Mouse (Mus musculus) liver, embryonic 14.5 days (tissue): ENCODE results near the gene Pkd1. TPM values are rescaled to one million over a fixed set of nuclear protein-coding genes. Genes with fewer than 3 reads are reported as not detected.

ENCODE experiments used
- ATAC-seq: fragments of 200-750 bp; cut with Nextera tagmentation; 2 replicates; pipeline ENCODE4 v1.8.0; 2017; ENCODE audit warnings: moderate number of reproducible peaks, mild to moderate bottlenecking, moderate library complexity; ENCODE audit not compliant: insufficient read depth
- DNase-seq, 3 experiments: peaks; one replicate each; pipeline ENCODE4 v3.0.0-alpha.2; 2012 to 2013; ENCODE audit warnings: low read depth in 3 of 3, low spot score in 3 of 3
- H3K27ac ChIP-seq: fragments of 300-500 bp; sonication (generic); 2 replicates; pipeline ENCODE4 v1.5.1; 2014; ENCODE audit warnings: moderate library complexity, mild to moderate bottlenecking, control low read depth, inconsistent platforms
- H3K27me3 ChIP-seq: fragments of 300-500 bp; sonication (generic); 2 replicates; pipeline ENCODE4 v1.6.1; 2014; ENCODE audit warnings: mild to moderate bottlenecking, low read length, moderate library complexity; ENCODE audit not compliant: control insufficient read depth, insufficient read depth
- H3K36me3 ChIP-seq: fragments of 300-500 bp; sonication (generic); replicated peaks from 2 replicates; pipeline ENCODE4 v1.6.1; 2014; ENCODE audit warnings: low read depth; ENCODE audit not compliant: control insufficient read depth, insufficient read depth
- H3K4me1 ChIP-seq, 2 experiments: fragments of 200-500 bp in 1 of 2; fragments of 300-500 bp in 1 of 2; sonication (generic) in 1 of 2; replicated peaks; 2 replicates each; pipeline ENCODE4 v1.6.1; 2012 to 2014; ENCODE audit warnings: antibody characterized with exemption in 1 of 2, inconsistent platforms in 1 of 2, low read length in 1 of 2; ENCODE audit not compliant: control insufficient read depth in 2 of 2, insufficient read depth in 2 of 2
- H3K4me2 ChIP-seq: fragments of 300-500 bp; sonication (generic); 2 replicates; pipeline ENCODE4 v1.6.1; 2014; ENCODE audit warnings: low read depth, mild to moderate bottlenecking, control low read depth, moderate library complexity
- H3K4me3 ChIP-seq, 2 experiments: fragments of 200-500 bp in 1 of 2; fragments of 300-500 bp in 1 of 2; sonication (generic) in 1 of 2; 2 replicates each; pipeline ENCODE4 v1.5.1; 2012 to 2014; ENCODE audit warnings: low read depth in 2 of 2, low read length in 2 of 2, mild to moderate bottlenecking in 2 of 2, control low read depth in 1 of 2, inconsistent platforms in 1 of 2, moderate library complexity in 1 of 2; ENCODE audit not compliant: insufficient read depth in 1 of 2
- H3K9ac ChIP-seq: fragments of 300-500 bp; sonication (generic); replicated peaks from 2 replicates; pipeline ENCODE4 v1.6.1; 2014; ENCODE audit warnings: mild to moderate bottlenecking, control low read depth, moderate library complexity
- H3K9me3 ChIP-seq: fragments of 300-500 bp; sonication (generic); 2 replicates; pipeline ENCODE4 v1.6.1; 2016; ENCODE audit warnings: low read length, mixed read lengths; ENCODE audit not compliant: control insufficient read depth
- CTCF ChIP-seq: IDR thresholded peaks from 2 replicates; pipeline ENCODE4 v1.5.1; 2016; ENCODE audit warnings: antibody characterized with exemption, low read depth, control low read depth
- EP300 ChIP-seq: IDR thresholded peaks from 2 replicates; pipeline ENCODE4 v1.6.1; 2016; ENCODE audit warnings: antibody characterized with exemption, low read depth
- WGBS: fragments of 180-500 bp; shearing (Covaris S2); extraction: QIAGEN DNeasy Blood & Tissue Kit; methylation state at CpG from one replicate; pipeline ENCODE4 v1.1.7; 2014; ENCODE audit not compliant: insufficient replicate concordance; 5-methylcytosine and 5-hydroxymethylcytosine counted together
- polyA plus RNA-seq, 2 experiments: library from polyadenylated mRNA; depleted of rRNA in 1 of 2; stranded (reverse) in 1 of 2; unstranded in 1 of 2; fragments of >200 nt; fragmentation: Nextera tagmentation in 1 of 2; extraction: Ambion mirVana in 1 of 2; gene quantifications; 2 replicates each; pipeline versions ENCODE4 v1.2.1 to v1.2.3; 2012 to 2014

The Pkd1 gene
- polyA plus RNA-seq, 2 experiments = 1.8 to 3.4 TPM

GRCm38 (mm10) chr17:24506332-24507070 lies 43.1 kb upstream of the Pkd1 start:
- ATAC-seq = peak; percentile 31; the same call in 1 of the 2 replicates
- Histone ChIP-seq H3K4me1 (no peaks in the 10 kb centered on the region), H3K36me3 (peaks cover 20% of the 10 kb centered on the region), H3K27ac (no peak overlapping the region), H3K27me3 (no peaks in the 10 kb centered on the region), H3K9me3 (no peaks in the 10 kb centered on the region), H3K4me3 (peak overlapping the region in 1 of 2 experiments; percentile 16; a peak in 1 of 4 replicates), H3K4me2 (peak overlapping the region; percentile 44), H3K9ac (no peak overlapping the region)
- WGBS = 38% methylated on average over 36 of the region's 36 CpGs
- no peak for TF ChIP-seq EP300
- no peak for TF ChIP-seq CTCF
- no peak for DNase-seq

GRCm38 (mm10) chr17:24507129-24507664 lies 42.4 kb upstream of the Pkd1 start:
- DNase-seq = no peak
- TF ChIP-seq EP300 (no peak), CTCF (no peak)
- H3K4me1 ChIP-seq = no peaks in the 10 kb centered on the region
- no peaks in the 10 kb centered on the region for H3K9me3 ChIP-seq
- 60% methylated on average over 19 of the region's 19 CpGs for WGBS
- no peak overlapping the region for H3K9ac ChIP-seq
- H3K27ac ChIP-seq = no peak overlapping the region
- H3K27me3 ChIP-seq = no peaks in the 10 kb centered on the region
- H3K36me3 ChIP-seq = peaks cover 27% of the 10 kb centered on the region
- ATAC-seq = peak; percentile 15; the same call in 1 of the 2 replicates
- peak overlapping the region; percentile 44 for H3K4me2 ChIP-seq
- H3K4me3 ChIP-seq = no peak overlapping the region; a peak in 1 of 4 replicates

- no peak for TF ChIP-seq EP300
- Histone ChIP-seq H3K9ac (no peak overlapping the region), H3K36me3 (peaks cover 27% of the 10 kb centered on the region), H3K4me2 (no peak overlapping the region), H3K9me3 (no peaks in the 10 kb centered on the region), H3K27me3 (no peaks in the 10 kb centered on the region), H3K4me3 (no peak overlapping the region), H3K27ac (no peak overlapping the region), H3K4me1 (no peaks in the 10 kb centered on the region)
- DNase-seq = no peak
- WGBS = 68% methylated on average over 12 of the region's 12 CpGs
- no peak for ATAC-seq
Observed at GRCm38 (mm10) chr17:24507806-24508460, 41.7 kb upstream of the Pkd1 start.

- 56% methylated on average over 5 of the region's 5 CpGs for WGBS
- Histone ChIP-seq H3K36me3 (peaks cover 36% of the 10 kb centered on the region), H3K4me1 (no peaks in the 10 kb centered on the region), H3K9me3 (no peaks in the 10 kb centered on the region), H3K27me3 (no peaks in the 10 kb centered on the region), H3K27ac (no peak overlapping the region), H3K4me3 (no peak overlapping the region), H3K9ac (no peak overlapping the region), H3K4me2 (no peak overlapping the region)
- TF ChIP-seq CTCF (peak; percentile 79), EP300 (no peak)
- no peak; the same call in 1 of the 2 replicates for ATAC-seq
- DNase-seq = no peak
Observed at GRCm38 (mm10) chr17:24513609-24514008, 36.0 kb upstream of the Pkd1 start.
